In the genomic region with DNA sequence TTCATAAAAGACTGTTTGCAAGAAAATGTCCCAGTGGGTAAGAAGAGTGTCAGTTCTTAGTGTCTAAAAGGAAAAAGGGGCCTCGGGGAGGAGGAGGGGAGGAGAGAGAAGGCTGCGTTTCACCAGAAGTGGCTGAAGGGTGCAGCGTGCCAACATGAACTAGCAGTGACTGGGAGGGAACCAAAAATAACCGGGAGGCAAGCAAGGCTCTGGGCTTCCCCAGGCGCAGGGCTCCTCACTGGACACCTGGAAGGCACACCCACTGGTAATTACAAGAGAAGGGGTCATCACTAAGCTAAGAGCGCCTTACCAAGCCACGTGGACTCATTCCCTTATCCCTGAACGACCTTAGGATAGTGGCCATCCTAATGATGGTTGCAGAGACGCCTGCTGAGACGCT, we compare ENCODE assay signal across 26 mouse cellular contexts. TPM values are rescaled to one million over a fixed set of nuclear protein-coding genes. Genes with fewer than 3 reads are reported as not detected.
DNase-seq lines count a peak whose midpoint lies in the region; ATAC-seq and TF ChIP-seq lines count a peak whose summit lies in the region.
"Had no signal": no experiment of that assay in that cellular context is flagged by ENCODE, and none has a peak within 500 bp of the region (broad histone marks: within the 10 kb centered on the region; RNA-seq: fewer than 3 reads in every experiment).

No protein-coding gene starts in this region.

- no peak overlapping the region for H3K9ac ChIP-seq in heart, embryonic 11.5 days (ENCODE audit: low read depth, low read length)
- H3K9ac ChIP-seq in heart, postnatal 0 days (replicated peaks; ENCODE audit: low read depth, low read length), result no peak overlapping the region
- H3K9ac ChIP-seq: embryonic facial prominence, embryonic 13.5 days; embryonic facial prominence, embryonic 15.5 days; forebrain, embryonic 12.5 days had no signal

- 82% methylated on average over 10 of the region's 10 CpGs for WGBS in heart, embryonic 11.5 days (ENCODE audit: insufficient replicate concordance)
- WGBS in heart, postnatal 0 days, result 60% methylated on average over 10 of the region's 10 CpGs

- no peak overlapping the region for H3K27ac ChIP-seq in heart, embryonic 11.5 days (ENCODE audit: low read depth, low read length)
- H3K27ac ChIP-seq in heart, postnatal 0 days (ENCODE audit: low read depth), result no peak overlapping the region
- H3K27ac ChIP-seq: embryonic facial prominence, embryonic 13.5 days; embryonic facial prominence, embryonic 15.5 days; forebrain, embryonic 10.5 days; forebrain, embryonic 12.5 days had no signal

- peaks cover 29% of the 10 kb centered on the region for H3K36me3 ChIP-seq in heart, embryonic 11.5 days (ENCODE audit: control insufficient read depth, insufficient read depth, low read length)
- peaks cover 52% of the 10 kb centered on the region for H3K36me3 ChIP-seq in heart, postnatal 0 days (replicated peaks; ENCODE audit: control insufficient read depth, insufficient read depth, low read length)

- TF ChIP-seq EP300 in heart, postnatal 0 days (IDR thresholded peaks at IDR 0.05; ENCODE audit: low read depth), result no peak

- H3K4me1 ChIP-seq in heart, embryonic 11.5 days (ENCODE audit: control insufficient read depth, insufficient read depth, low read length), result no peaks in the 10 kb centered on the region
- H3K4me1 ChIP-seq in heart, postnatal 0 days (ENCODE audit: control insufficient read depth, insufficient read depth), result 0 out of 2 replicates have a peak, but pooled peaks cover 4% of the 10 kb centered on the region
- H3K4me1 ChIP-seq: embryonic facial prominence, embryonic 13.5 days; embryonic facial prominence, embryonic 15.5 days; forebrain, embryonic 10.5 days; forebrain, embryonic 12.5 days had no signal

- intact Hi-C loops in heart, postnatal 14 days (cut with DNase I), result no loop called here

- no peak overlapping the region for H3K4me2 ChIP-seq in heart, embryonic 11.5 days
- H3K4me2 ChIP-seq in heart, postnatal 0 days (ENCODE audit: low read depth, low read length), result no peak overlapping the region
- H3K4me2 ChIP-seq: embryonic facial prominence, embryonic 13.5 days; embryonic facial prominence, embryonic 15.5 days; forebrain, embryonic 12.5 days had no signal

- H3K4me3 ChIP-seq in heart, embryonic 11.5 days (ENCODE audit: low read depth, low read length), result no peak overlapping the region
- H3K4me3 ChIP-seq in heart, postnatal 0 days (ENCODE audit: low read depth, low read length), result no peak overlapping the region
- H3K4me3 ChIP-seq: embryonic facial prominence, embryonic 13.5 days; embryonic facial prominence, embryonic 15.5 days; erythroblast, embryonic 14.5 days; forebrain, embryonic 10.5 days; forebrain, embryonic 12.5 days had no signal

- no peaks in the 10 kb centered on the region for H3K27me3 ChIP-seq in heart, embryonic 11.5 days (ENCODE audit: control insufficient read depth, insufficient read depth, low read length)
- no peaks in the 10 kb centered on the region for H3K27me3 ChIP-seq in heart, postnatal 0 days (ENCODE audit: control insufficient read depth, insufficient read depth, low read length)
- H3K27me3 ChIP-seq: CH12.LX; embryonic facial prominence, embryonic 13.5 days; embryonic facial prominence, embryonic 15.5 days; forebrain, embryonic 12.5 days had no signal

- no peak for ATAC-seq in heart, embryonic 11.5 days (replicated peaks; ENCODE audit: insufficient number of reproducible peaks, low FRiP score, low TSS enrichment)
- ATAC-seq in heart, postnatal 0 days (ENCODE audit: insufficient read depth, low read depth), result peak; percentile 58; the same call in 1 of the 2 replicates
- ATAC-seq: CD4-positive, CD25-positive, alpha-beta regulatory T cell, adult 4 months had no signal

- peak; percentile 2 for DNase-seq in adrenal gland, postnatal 14 days
- no peak for DNase-seq in adrenal gland, postnatal 25 days
- DNase-seq in heart, adult 11 months, result peak; percentile 92
- DNase-seq in heart, postnatal 0 days (ENCODE audit: low spot score), result no peak
- no peak for DNase-seq in heart, postnatal 14 days
- DNase-seq in urinary bladder, postnatal 10 days (ENCODE audit: low spot score), result peak; percentile 7
- no peak for DNase-seq in urinary bladder, adult 2 months (ENCODE audit: low spot score)
- DNase-seq: adrenal gland, adult 2 months; adrenal gland, postnatal 10 days; B cell, adult 2 months; cerebellum, adult 11 months; cerebellum, adult 18-20 months; cerebellum, adult 8-10 months; cerebellum, adult 9-11 months; cerebellum, postnatal 14 days; cerebellum, postnatal 36 days; embryo, embryonic 11 days had no signal

- no peak for TF ChIP-seq CTCF in heart, postnatal 0 days (IDR thresholded peaks at IDR 0.05; ENCODE audit: low read depth)

- no peaks in the 10 kb centered on the region for H3K9me3 ChIP-seq in heart, embryonic 11.5 days (replicated peaks; ENCODE audit: control insufficient read depth, low read length)
- H3K9me3 ChIP-seq in heart, postnatal 0 days (replicated peaks; ENCODE audit: control insufficient read depth, low read length), result no peaks in the 10 kb centered on the region
- H3K9me3 ChIP-seq: embryonic facial prominence, embryonic 13.5 days; embryonic facial prominence, embryonic 15.5 days; forebrain, embryonic 10.5 days; forebrain, embryonic 12.5 days; G1E had no signal

RNA-seq across cellular contexts. Expression of a gene that starts 48.1 kb away (rescaled TPM):
- 104 and 108 TPM in 2 replicates for total RNA-seq in adrenal gland, postnatal 14 days (2021)
- total RNA-seq in adrenal gland, postnatal 25 days (2021), result 85.6 and 98.2 TPM in 2 replicates
- polyA plus RNA-seq in heart, embryonic 11.5 days (2014; fragmentation: Nextera tagmentation; extraction: Ambion mirVana), result 180 and 211 TPM in 2 replicates
- total RNA-seq in heart, postnatal 0 days (2014; rRNA removed; ENCODE audit: low replicate concordance), result 107 and 134 TPM in 2 replicates
- polyA plus RNA-seq in heart, postnatal 0 days (2015; fragmentation: Nextera tagmentation; extraction: Ambion mirVana), result 106 and 119 TPM in 2 replicates
- total RNA-seq in heart, postnatal 14 days (2021), result 100 to 1,000 TPM in 1 of 2 experiments, 10 to 100 TPM in 1; 93.8 to 105 TPM
- 58.0 and 68.6 TPM in 2 replicates for polyA plus RNA-seq in urinary bladder, adult 2 months (2012; rRNA removed)

Comparison
In these comparisons a context has a peak if more than half of its experiments do, and no peak if none do; other contexts are left out.
1. DNase-seq: peak in adrenal gland, postnatal 14 days (single experiment), heart, adult 11 months (single experiment) and urinary bladder, postnatal 10 days (single experiment); none in adrenal gland, postnatal 25 days (single experiment), heart, postnatal 0 days (single experiment), heart, postnatal 14 days (0 of 2) and urinary bladder, adult 2 months (single experiment).